Mouse (Mus musculus) limb, embryonic 11.5 days (tissue): ENCODE data around the gene Apba1. TPM values are rescaled to one million over a fixed set of nuclear protein-coding genes. Genes with fewer than 3 reads are reported as not detected.

Experiments used
- ATAC-seq: fragments of 200-750 bp; cut with Nextera tagmentation; 2 replicates; pipeline ENCODE4 v1.8.0; 2017; ENCODE audit warnings: low read depth; ENCODE audit not compliant: insufficient number of reproducible peaks, low FRiP score, low TSS enrichment
- DNase-seq: peaks from one replicate; pipeline ENCODE4 v3.0.0-alpha.2; 2015; ENCODE audit warnings: low spot score
- H3K27ac ChIP-seq: fragments of 300-500 bp; sonication (generic); replicated peaks from 2 replicates; pipeline ENCODE4 v1.5.1; 2014; ENCODE audit warnings: low read depth, mild to moderate bottlenecking, low read length
- H3K27me3 ChIP-seq: fragments of 300-500 bp; sonication (generic); 2 replicates; pipeline ENCODE4 v1.6.1; 2014; ENCODE audit warnings: mild to moderate bottlenecking, low read length, mixed read lengths; ENCODE audit not compliant: control insufficient read depth, insufficient read depth
- H3K36me3 ChIP-seq: fragments of 300-500 bp; sonication (generic); 2 replicates; pipeline ENCODE4 v1.6.1; 2014; ENCODE audit warnings: mild to moderate bottlenecking, low read length, moderate library complexity, mixed read lengths; ENCODE audit not compliant: control insufficient read depth, insufficient read depth
- H3K4me1 ChIP-seq: fragments of 300-500 bp; sonication (generic); 2 replicates; pipeline ENCODE4 v1.6.1; 2014; ENCODE audit warnings: low read length, mixed read lengths; ENCODE audit not compliant: control insufficient read depth, insufficient read depth
- H3K4me2 ChIP-seq: fragments of 300-500 bp; sonication (generic); 2 replicates; pipeline ENCODE4 v1.6.1; 2014; ENCODE audit warnings: low read depth, mild to moderate bottlenecking, moderate library complexity; ENCODE audit not compliant: severe bottlenecking
- H3K4me3 ChIP-seq: fragments of 300-500 bp; sonication (generic); 2 replicates; pipeline ENCODE4 v1.5.1; 2014; ENCODE audit warnings: low read depth, low read length
- H3K9ac ChIP-seq: fragments of 300-500 bp; sonication (generic); 2 replicates; pipeline ENCODE4 v1.6.1; 2014; ENCODE audit warnings: mild to moderate bottlenecking, low read length
- H3K9me3 ChIP-seq: fragments of 300-500 bp; sonication (generic); 2 replicates; pipeline ENCODE4 v1.6.1; 2016; ENCODE audit warnings: low read length; ENCODE audit not compliant: control insufficient read depth
- WGBS: fragments of 180-500 bp; shearing (Covaris S2); extraction: QIAGEN DNeasy Blood & Tissue Kit; methylation state at CpG from one replicate; pipeline ENCODE4 v1.1.7; 2014; 5-methylcytosine and 5-hydroxymethylcytosine counted together
- polyA plus RNA-seq: library from polyadenylated mRNA; unstranded; fragments of >200 nt; fragmentation: Nextera tagmentation; extraction: Ambion mirVana; gene quantifications from 2 replicates; pipeline ENCODE4 v1.2.1, GENCODE M21; 2014

Gene Apba1
- polyA plus RNA-seq, 1 experiment from 2014 or later, result 0.13 TPM

- ATAC-seq (no peak), DNase-seq (no peak)
- Histone ChIP-seq H3K4me2 (no peak overlapping the region), H3K9ac (no peak overlapping the region), H3K27ac (no peak overlapping the region), H3K9me3 (no peaks in the 10 kb centered on the region), H3K36me3 (no peaks in the 10 kb centered on the region), H3K4me3 (no peak overlapping the region), H3K27me3 (no peaks in the 10 kb centered on the region), H3K4me1 (no peaks in the 10 kb centered on the region)
- 88% methylated on average over 6 of the region's 6 CpGs for WGBS
These were observed 33.9 kb downstream of the Apba1 start for GRCm38 (mm10) chr19:23792559-23792958.

DNA sequence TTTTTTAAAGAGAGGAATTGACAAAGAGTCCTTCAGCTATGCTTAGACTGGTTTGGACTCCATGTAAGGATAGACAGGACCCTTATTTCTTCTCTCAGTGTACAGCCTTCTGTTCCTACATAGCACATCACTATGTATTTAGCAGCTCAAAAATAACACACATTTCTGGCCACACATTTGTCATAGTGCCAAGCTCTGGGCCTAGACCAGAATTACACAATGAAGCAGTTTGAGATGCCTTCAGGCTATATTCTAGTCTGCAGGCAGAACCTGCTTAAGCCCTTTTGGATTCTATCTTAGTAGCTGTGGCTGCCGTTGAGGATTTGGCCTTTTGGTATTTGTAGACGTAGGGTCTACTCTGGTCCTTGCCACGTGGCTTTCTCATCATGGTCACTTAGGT is 35.8 kb downstream of the Apba1 start:
- H3K27me3 ChIP-seq, result no peaks in the 10 kb centered on the region
- no peaks in the 10 kb centered on the region for H3K4me1 ChIP-seq
- WGBS, result 83% methylated on average over 3 of the region's 3 CpGs
- ATAC-seq (no peak), DNase-seq (no peak)
- no peak overlapping the region for H3K27ac ChIP-seq
- H3K9me3 ChIP-seq, result no peaks in the 10 kb centered on the region
- H3K9ac ChIP-seq, result no peak overlapping the region
- H3K4me2 ChIP-seq, result no peak overlapping the region
- no peak overlapping the region for H3K4me3 ChIP-seq
- no peaks in the 10 kb centered on the region for H3K36me3 ChIP-seq

DNA sequence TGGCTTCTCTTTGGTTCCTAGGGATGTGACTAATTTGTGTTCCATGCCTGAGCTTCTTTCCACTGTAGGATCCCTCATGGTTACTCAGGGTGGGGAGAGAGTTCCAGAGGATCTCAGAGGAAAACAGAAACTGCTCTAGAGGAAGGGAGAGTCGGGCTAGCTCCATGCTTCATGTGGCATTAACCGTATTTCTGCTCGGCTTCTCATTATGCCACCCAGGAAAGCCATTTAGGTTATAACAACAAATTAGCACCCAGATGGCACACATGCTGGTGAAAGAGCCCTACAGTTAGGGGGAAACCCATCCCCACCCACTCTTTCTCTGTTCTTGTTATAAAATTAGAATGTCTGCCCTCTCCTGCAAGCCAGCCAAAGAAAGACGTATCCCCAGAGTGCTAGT is 36.5 kb downstream of the Apba1 start:
- DNase-seq (no peak), ATAC-seq (no peak)
- Histone ChIP-seq H3K4me1 (no peaks in the 10 kb centered on the region), H3K9ac (no peak overlapping the region), H3K27me3 (no peaks in the 10 kb centered on the region), H3K4me3 (no peak overlapping the region), H3K27ac (no peak overlapping the region), H3K36me3 (no peaks in the 10 kb centered on the region), H3K4me2 (no peak overlapping the region), H3K9me3 (no peaks in the 10 kb centered on the region)
- 73% methylated on average over 4 of the region's 4 CpGs for WGBS

DNA sequence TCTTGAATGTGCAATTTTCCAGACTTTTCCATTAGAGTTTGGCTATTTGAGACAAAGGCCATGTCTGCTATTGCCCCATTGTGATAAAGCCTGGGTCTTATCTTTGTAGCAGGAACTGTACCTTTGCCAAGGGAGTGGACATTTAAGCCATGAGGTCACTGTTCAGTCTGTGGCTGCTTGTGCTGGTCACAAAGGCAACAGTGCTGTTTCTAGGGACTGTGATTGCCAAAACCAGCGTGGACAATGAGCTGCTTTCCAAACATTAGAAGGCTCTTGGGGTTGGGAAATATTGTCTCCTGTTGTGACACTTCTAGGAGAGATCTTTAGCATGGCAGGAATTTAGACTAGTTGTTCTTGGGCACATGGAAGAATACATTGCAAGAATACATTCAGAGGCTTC is 42.5 kb downstream of the Apba1 start:
- DNase-seq (no peak), ATAC-seq (no peak)
- no peak overlapping the region for H3K27ac ChIP-seq
- no peaks in the 10 kb centered on the region for H3K9me3 ChIP-seq
- no peaks in the 10 kb centered on the region for H3K27me3 ChIP-seq
- H3K4me3 ChIP-seq, result no peak overlapping the region
- no peak overlapping the region for H3K9ac ChIP-seq
- no peaks in the 10 kb centered on the region for H3K36me3 ChIP-seq
- no peaks in the 10 kb centered on the region for H3K4me1 ChIP-seq
- H3K4me2 ChIP-seq, result no peak overlapping the region
- 78% methylated on average over 1 of the region's 1 CpGs for WGBS

DNA sequence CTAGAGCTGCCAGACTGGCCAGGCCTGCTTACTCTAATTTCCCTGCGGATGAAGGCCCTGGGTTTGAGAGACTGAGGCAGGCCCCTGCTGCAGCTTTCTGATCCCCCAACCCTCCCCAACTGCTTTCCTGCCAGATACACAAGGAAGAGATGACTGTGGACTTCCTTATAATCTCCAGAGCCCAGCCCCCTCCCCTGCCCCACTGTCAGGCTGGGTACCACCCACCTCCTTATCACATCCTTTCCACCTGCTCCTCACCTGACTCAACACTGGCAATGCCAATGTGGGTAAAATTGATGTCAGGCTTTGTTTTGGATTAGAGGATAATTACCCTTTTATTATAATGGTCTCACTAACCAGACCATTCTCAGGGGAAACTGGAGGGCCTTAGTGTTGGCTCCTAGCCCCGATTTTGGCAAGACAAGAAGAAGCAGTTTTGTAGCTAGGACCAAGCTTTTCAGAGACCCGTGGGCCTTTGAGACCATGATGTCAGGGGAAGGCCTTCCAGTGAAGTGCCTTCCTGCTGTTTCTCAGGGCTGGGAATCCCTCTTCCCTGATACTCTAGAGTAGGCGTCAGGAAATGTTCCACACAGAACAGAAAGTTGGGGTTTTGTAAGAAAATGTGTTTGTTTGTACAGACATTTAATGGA is 44.7 kb downstream of the Apba1 start:
- WGBS, result 80% methylated on average over 4 of the region's 4 CpGs
- Histone ChIP-seq H3K4me2 (no peak overlapping the region), H3K36me3 (no peaks in the 10 kb centered on the region), H3K27me3 (no peaks in the 10 kb centered on the region), H3K4me3 (no peak overlapping the region), H3K9ac (no peak overlapping the region), H3K4me1 (no peaks in the 10 kb centered on the region), H3K9me3 (no peaks in the 10 kb centered on the region), H3K27ac (no peak overlapping the region)
- ATAC-seq, result no peak
- DNase-seq, result no peak

GRCm38 (mm10) chr19:23806796-23807195 is 48.1 kb downstream of the Apba1 start:
- no peaks in the 10 kb centered on the region for H3K27me3 ChIP-seq
- no peaks in the 10 kb centered on the region for H3K9me3 ChIP-seq
- no peak for DNase-seq
- no peaks in the 10 kb centered on the region for H3K36me3 ChIP-seq
- no peak for ATAC-seq
- no peak overlapping the region for H3K4me2 ChIP-seq
- no peak overlapping the region for H3K4me3 ChIP-seq
- H3K27ac ChIP-seq, result no peak overlapping the region
- no peak overlapping the region for H3K9ac ChIP-seq
- WGBS, result 59% methylated on average over 6 of the region's 6 CpGs
- no peaks in the 10 kb centered on the region for H3K4me1 ChIP-seq

DNA sequence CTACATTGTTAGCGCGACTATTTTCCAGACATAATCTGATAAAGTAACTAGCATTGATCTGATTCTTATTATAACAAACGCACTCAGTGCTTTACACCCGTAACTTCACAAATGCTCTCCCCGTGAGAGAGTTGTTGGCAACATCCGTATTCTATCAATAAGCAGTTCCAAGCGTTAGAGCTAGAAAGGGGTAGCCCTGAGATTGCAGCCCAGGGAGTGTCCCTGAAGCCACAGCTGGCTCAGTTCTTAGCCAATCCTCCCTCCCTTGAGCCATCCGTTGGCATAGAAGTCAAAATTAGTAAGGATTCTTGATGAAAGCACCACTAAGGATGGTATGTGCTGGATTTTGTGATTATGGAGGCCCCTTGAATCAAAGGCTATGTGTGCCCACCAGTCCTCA is 48.7 kb downstream of the Apba1 start:
- Histone ChIP-seq H3K4me3 (no peak overlapping the region), H3K4me1 (no peaks in the 10 kb centered on the region), H3K27me3 (no peaks in the 10 kb centered on the region), H3K36me3 (no peaks in the 10 kb centered on the region), H3K4me2 (no peak overlapping the region), H3K9ac (no peak overlapping the region), H3K27ac (no peak overlapping the region), H3K9me3 (no peaks in the 10 kb centered on the region)
- DNase-seq, result no peak
- no peak for ATAC-seq
- WGBS, result 85% methylated on average over 8 of the region's 8 CpGs

GRCm38 (mm10) chr19:23809236-23809635 is 50.5 kb downstream of the Apba1 start:
- Histone ChIP-seq H3K36me3 (no peaks in the 10 kb centered on the region), H3K27me3 (no peaks in the 10 kb centered on the region), H3K27ac (no peak overlapping the region), H3K4me2 (no peak overlapping the region), H3K4me3 (no peak overlapping the region), H3K9ac (no peak overlapping the region), H3K4me1 (no peaks in the 10 kb centered on the region), H3K9me3 (no peaks in the 10 kb centered on the region)
- ATAC-seq (no peak), DNase-seq (no peak)
- WGBS, result 81% methylated on average over 1 of the region's 1 CpGs

DNA sequence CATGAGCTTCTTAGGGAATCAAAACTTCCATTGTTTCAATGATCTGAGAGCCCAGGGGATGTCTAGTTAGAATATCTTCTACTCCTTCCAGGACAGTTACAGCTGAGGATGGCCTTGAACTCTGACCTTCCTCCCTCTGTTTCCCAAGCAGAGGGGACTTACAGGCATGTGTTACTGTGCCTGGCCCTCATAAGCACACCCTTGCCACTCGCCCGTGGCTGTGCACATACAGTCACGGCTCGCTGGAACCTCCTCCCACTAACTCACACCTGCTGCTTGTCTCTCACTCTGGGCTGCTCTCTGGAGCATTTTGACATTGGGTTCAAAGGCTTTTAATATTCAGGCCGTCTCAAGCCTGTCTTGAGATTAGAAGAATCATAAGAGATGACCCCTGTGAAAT is 51.8 kb downstream of the Apba1 start:
- no peaks in the 10 kb centered on the region for H3K4me1 ChIP-seq
- no peaks in the 10 kb centered on the region for H3K9me3 ChIP-seq
- H3K4me3 ChIP-seq, result no peak overlapping the region
- no peak overlapping the region for H3K27ac ChIP-seq
- 75% methylated on average over 5 of the region's 5 CpGs for WGBS
- DNase-seq (no peak), ATAC-seq (no peak)
- H3K9ac ChIP-seq, result no peak overlapping the region
- H3K36me3 ChIP-seq, result no peaks in the 10 kb centered on the region
- no peak overlapping the region for H3K4me2 ChIP-seq
- H3K27me3 ChIP-seq, result no peaks in the 10 kb centered on the region
